21 mouse cellular contexts compared by ENCODE assay signal in genomic region chr11:61274421-61274820, GRCm38 (mm10). TPM values are rescaled to one million over a fixed set of nuclear protein-coding genes. Genes with fewer than 3 reads are reported as not detected.
DNase-seq lines count a peak whose midpoint lies in the region; ATAC-seq and TF ChIP-seq lines count a peak whose summit lies in the region.
"Had no signal": no experiment of that assay in that cellular context is flagged by ENCODE, and none has a peak within 500 bp of the region (broad histone marks: within the 10 kb centered on the region; RNA-seq: fewer than 3 reads in every experiment).

No protein-coding gene starts in this region.

- no peaks in the 10 kb centered on the region for H3K79me2 ChIP-seq in MEL (ENCODE audit: control insufficient read depth, insufficient read depth, low read length, poor library complexity)

- TF ChIP-seq EP300 in MEL (IDR thresholded peaks at IDR 0.05; ENCODE audit: low read depth in 1 of 2, low read length in 2 of 2): peak in 1 of 2 experiments; percentile 34; a peak in 1 of 4 replicates

- H3K27me3 ChIP-seq in liver, embryonic 16.5 days (ENCODE audit: control insufficient read depth, insufficient read depth, low read depth, low read length): no peaks in the 10 kb centered on the region
- H3K27me3 ChIP-seq in MEL (ENCODE audit: control insufficient read depth in 1 of 2, insufficient read depth in 2 of 2, low read length in 2 of 2): no peaks in the 10 kb centered on the region
- no peaks in the 10 kb centered on the region for H3K27me3 ChIP-seq in forebrain, embryonic 16.5 days (replicated peaks; ENCODE audit: control insufficient read depth, insufficient read depth, low read length)
- H3K27me3 ChIP-seq: Patski had no signal

- no peak overlapping the region for H3K9ac ChIP-seq in liver, embryonic 16.5 days (ENCODE audit: low read depth, low read length)
- no peak overlapping the region for H3K9ac ChIP-seq in MEL (ENCODE audit: control insufficient read depth, low read depth, low read length, poor library complexity, severe bottlenecking)
- no peak overlapping the region for H3K9ac ChIP-seq in forebrain, embryonic 16.5 days (replicated peaks; ENCODE audit: low read depth, low read length)

- no peaks in the 10 kb centered on the region for H3K36me3 ChIP-seq in liver, embryonic 16.5 days (ENCODE audit: control insufficient read depth, insufficient read depth)
- H3K36me3 ChIP-seq in MEL (ENCODE audit: control insufficient read depth in 1 of 2, insufficient read depth in 2 of 2, low read length in 2 of 2): peaks cover 0 to 20% of the 10 kb centered on the region in 2 experiments; a peak in 2 of 4 replicates
- H3K36me3 ChIP-seq in forebrain, embryonic 16.5 days (ENCODE audit: control insufficient read depth, insufficient read depth): no peaks in the 10 kb centered on the region
- H3K36me3 ChIP-seq: G1E had no signal

- ATAC-seq in liver, embryonic 16.5 days (ENCODE audit: low read depth): peak; percentile 9; the same call in 1 of the 2 replicates
- ATAC-seq in megakaryocyte-erythroid progenitor cell, adult 5-6 weeks (replicated peaks; ENCODE audit: low FRiP score, low TSS enrichment, poor library complexity, severe bottlenecking): 0 out of 2 replicates have a peak, but pooled peaks have one; percentile 37
- no peak for ATAC-seq in forebrain, embryonic 16.5 days
- ATAC-seq: activated CD4-positive, CD25-positive, alpha-beta regulatory T cell, adult 4 months; CD4-positive, CD25-positive, alpha-beta regulatory T cell, adult 4 months; Patski had no signal

- no peak for DNase-seq in liver
- DNase-seq in MEL (ENCODE audit: low read depth, low spot score): peak; percentile 53
- no peak for DNase-seq in right cerebral cortex, adult 2 months (ENCODE audit: low spot score in 2 of 2)
- DNase-seq: adrenal gland, adult 2 months; adrenal gland, adult 8-10 months; adrenal gland, postnatal 10 days; adrenal gland, postnatal 14 days; adrenal gland, postnatal 25 days; adrenal gland, postnatal 36 days; B cell, adult 2 months; cerebellum, adult 11 months; cerebellum, adult 11-12 months; cerebellum, adult 18-20 months; cerebellum, adult 2 months had no signal

- H3K4me3 ChIP-seq in liver, embryonic 16.5 days (ENCODE audit: low read depth, low read length): no peak overlapping the region
- no peak overlapping the region for H3K4me3 ChIP-seq in MEL (ENCODE audit: control insufficient read depth in 1 of 2, insufficient read depth in 1 of 2, low read depth in 2 of 2, low read length in 2 of 2)
- H3K4me3 ChIP-seq in forebrain, embryonic 16.5 days (replicated peaks; ENCODE audit: low read length): no peak overlapping the region

- H3K4me2 ChIP-seq in liver, embryonic 16.5 days (ENCODE audit: low read depth, low read length): no peak overlapping the region
- H3K4me2 ChIP-seq in forebrain, embryonic 16.5 days (ENCODE audit: low read length): no peak overlapping the region

- H3K4me1 ChIP-seq in liver, embryonic 16.5 days (ENCODE audit: control insufficient read depth, low read depth, low read length): peaks cover 7% of the 10 kb centered on the region
- H3K4me1 ChIP-seq in MEL (ENCODE audit: control insufficient read depth in 1 of 2, insufficient read depth in 2 of 2, low read length in 2 of 2): peaks cover 18 to 24% of the 10 kb centered on the region in 2 experiments
- no peaks in the 10 kb centered on the region for H3K4me1 ChIP-seq in forebrain, embryonic 16.5 days (replicated peaks; ENCODE audit: control insufficient read depth, insufficient read depth, low read length)

- no peak for TF ChIP-seq RAD21 in MEL (IDR thresholded peaks at IDR 0.05; ENCODE audit: low read depth, low read length)

- TF ChIP-seq CTCF in MEL (IDR thresholded peaks at IDR 0.05 in 2 of 3, conservative IDR thresholded peaks at IDR 0.05 in 1 of 3; ENCODE audit: control insufficient read depth in 1 of 3, insufficient read depth in 1 of 3, low read depth in 2 of 3, low read length in 3 of 3, poor library complexity in 1 of 3, severe bottlenecking in 1 of 3): no peak

- H3K27ac ChIP-seq in liver, embryonic 16.5 days (ENCODE audit: low read length): no peak overlapping the region
- H3K27ac ChIP-seq in MEL (ENCODE audit: control insufficient read depth, low read depth, low read length): peak overlapping the region; percentile 82
- H3K27ac ChIP-seq in forebrain, embryonic 16.5 days (ENCODE audit: low read length): no peak overlapping the region

- 48% methylated on average over 1 of the region's 1 CpGs for WGBS in liver, embryonic 16.5 days (ENCODE audit: insufficient replicate concordance)
- 88% methylated on average over 1 of the region's 1 CpGs for WGBS in forebrain, embryonic 16.5 days

- H3K9me3 ChIP-seq in liver, embryonic 16.5 days (replicated peaks; ENCODE audit: control insufficient read depth, low read length): no peaks in the 10 kb centered on the region
- H3K9me3 ChIP-seq in MEL (replicated peaks; ENCODE audit: insufficient read depth, low read length): no peaks in the 10 kb centered on the region
- H3K9me3 ChIP-seq in forebrain, embryonic 16.5 days (ENCODE audit: control insufficient read depth, low read length): no peaks in the 10 kb centered on the region
- H3K9me3 ChIP-seq: G1E had no signal

- TF ChIP-seq POLR2A in MEL (IDR thresholded peaks at IDR 0.05; ENCODE audit: control insufficient read depth in 1 of 2, insufficient read depth in 1 of 2, low read depth in 1 of 2, low read length in 2 of 2, poor library complexity in 1 of 2): no peak

TF ChIP-seq in MEL, 35 proteins besides CTCF, POLR2A, EP300 and RAD21:
- no peak for TF ChIP-seq CHD2 (IDR thresholded peaks at IDR 0.05; ENCODE audit: low read length)
- TF ChIP-seq MYC (IDR thresholded peaks at IDR 0.05; ENCODE audit: low read depth, low read length): no peak
- no peak for TF ChIP-seq JUND (IDR thresholded peaks at IDR 0.05; ENCODE audit: low read depth, low read length)
- TF ChIP-seq MAFK (IDR thresholded peaks at IDR 0.05; ENCODE audit: borderline replicate concordance, low read depth, low read length): no peak
- peak; percentile 24; the same call in 1 of the 2 replicates for TF ChIP-seq ETS1 (IDR thresholded peaks at IDR 0.05; ENCODE audit: low read depth, low read length)
- TF ChIP-seq BHLHE40 (IDR thresholded peaks at IDR 0.05; ENCODE audit: borderline replicate concordance, low read depth, low read length): no peak
- no peak for TF ChIP-seq MYB (IDR thresholded peaks at IDR 0.05; ENCODE audit: low read depth, low read length)
- no peak for TF ChIP-seq MXI1 (IDR thresholded peaks at IDR 0.05; ENCODE audit: low read depth, low read length)
- TF ChIP-seq ZMIZ1 (IDR thresholded peaks at IDR 0.05; ENCODE audit: low read depth, low read length): no peak
- no peak for TF ChIP-seq ZNF384 (IDR thresholded peaks at IDR 0.05; ENCODE audit: low read depth, low read length)
- peak; percentile 33; the same call in 1 of the 2 replicates for TF ChIP-seq RCOR1 (IDR thresholded peaks at IDR 0.05; ENCODE audit: low read depth, low read length)
- TF ChIP-seq GATA1 (IDR thresholded peaks at IDR 0.05; ENCODE audit: low read depth, low read length): peak; percentile 76
- TF ChIP-seq ZKSCAN1 (IDR thresholded peaks at IDR 0.05; ENCODE audit: low read depth, low read length): no peak
- TF ChIP-seq HCFC1 (IDR thresholded peaks at IDR 0.05; ENCODE audit: low read depth, low read length): no peak
- TF ChIP-seq TCF12 (IDR thresholded peaks at IDR 0.05; ENCODE audit: low read depth, low read length): no peak
- TF ChIP-seq KAT2A (conservative IDR thresholded peaks at IDR 0.05; ENCODE audit: low read depth, low read length): no peak
- no peak for TF ChIP-seq ELF1 (IDR thresholded peaks at IDR 0.05; ENCODE audit: low read depth, low read length)
- no peak for TF ChIP-seq USF2 (IDR thresholded peaks at IDR 0.05; ENCODE audit: borderline replicate concordance in 1 of 2, insufficient read depth in 1 of 2, low read depth in 1 of 2, low read length in 2 of 2)
- TF ChIP-seq MAZ (IDR thresholded peaks at IDR 0.05; ENCODE audit: low read depth, low read length): no peak
- TF ChIP-seq TAL1 (IDR thresholded peaks at IDR 0.05; ENCODE audit: low read length): no peak
- TF ChIP-seq ZC3H11A (IDR thresholded peaks at IDR 0.05; ENCODE audit: low read depth, low read length): no peak
- no peak for TF ChIP-seq MAX (IDR thresholded peaks at IDR 0.05; ENCODE audit: low read length)
- no peak for TF ChIP-seq NELFE (IDR thresholded peaks at IDR 0.05; ENCODE audit: low read depth, low read length)

RNA-seq across cellular contexts. Expression of gene Aldh3a2, which starts 7.2 kb away (rescaled TPM):
- 36.5 and 40.9 TPM in 2 replicates for polyA plus RNA-seq in liver, embryonic 16.5 days (2015; fragmentation: Nextera tagmentation; extraction: Ambion mirVana)
- total RNA-seq in MEL (2012; rRNA removed): 9.6 and 11.0 TPM in 2 replicates
- polyA plus RNA-seq in MEL (2012; ENCODE audit: insufficient read depth in 1 of 2, insufficient read length in 2 of 2, low read depth in 1 of 2, low replicate concordance in 2 of 2, missing spikeins in 1 of 2): 10 to 100 TPM in 1 of 2 experiments, not detected in 1; 15.0 TPM
- total RNA-seq in megakaryocyte-erythroid progenitor cell, adult 5-6 weeks (2014; fragmentation: Nextera tagmentation): 10.6 and 15.4 TPM in 2 replicates
- total RNA-seq in megakaryocyte-erythroid progenitor cell, adult 5-6 weeks (2017): 10.8 and 30.6 TPM in 2 replicates
- polyA plus RNA-seq in forebrain, embryonic 16.5 days (2015; fragmentation: Nextera tagmentation; extraction: Ambion mirVana): 29.5 and 29.8 TPM in 2 replicates
